Mouse (Mus musculus): ENCODE results near the gene Kptn.

Kptn gene

DNA sequence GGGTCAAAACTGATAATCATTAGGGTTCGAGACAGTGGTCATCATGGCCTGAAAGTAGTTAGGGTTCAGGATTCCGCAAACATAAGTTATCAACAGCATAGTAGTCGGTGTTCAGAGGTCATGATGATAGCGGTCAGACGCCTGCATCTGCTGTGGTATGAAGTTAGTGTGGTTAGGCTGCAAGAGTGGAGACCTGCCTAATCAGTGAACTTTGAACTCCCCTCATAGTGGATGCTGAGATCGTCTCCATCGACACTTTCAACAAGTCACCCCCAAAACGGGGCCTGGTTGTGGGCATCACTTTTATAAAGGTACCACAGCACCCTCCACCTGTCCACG is 536 bp downstream of the Kptn start:
- no peak for DNase-seq (ENCODE audit: low read depth, low spot score)

DNA sequence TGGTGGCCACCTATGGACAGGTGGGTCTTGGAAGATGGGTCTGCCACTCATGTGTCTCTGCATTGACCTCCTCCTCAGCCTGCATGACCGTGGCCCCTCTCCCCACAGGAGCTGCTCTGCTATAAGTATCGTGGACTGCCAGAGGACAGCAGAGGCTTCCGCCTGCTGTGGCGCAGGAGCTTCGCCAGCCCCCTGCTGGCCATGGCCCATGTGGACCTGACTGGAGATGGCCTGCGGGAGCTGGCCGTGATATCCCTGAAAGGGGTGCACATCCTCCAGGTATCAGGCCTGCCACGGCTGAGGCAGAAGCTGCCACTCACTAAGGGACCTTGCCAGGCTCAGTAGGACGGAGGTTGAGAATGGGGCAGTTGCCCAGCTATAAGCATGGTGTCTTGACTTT is 6.1 kb downstream of the Kptn start:
- DNase-seq (ENCODE audit: low read depth, low spot score): no peak

DNA sequence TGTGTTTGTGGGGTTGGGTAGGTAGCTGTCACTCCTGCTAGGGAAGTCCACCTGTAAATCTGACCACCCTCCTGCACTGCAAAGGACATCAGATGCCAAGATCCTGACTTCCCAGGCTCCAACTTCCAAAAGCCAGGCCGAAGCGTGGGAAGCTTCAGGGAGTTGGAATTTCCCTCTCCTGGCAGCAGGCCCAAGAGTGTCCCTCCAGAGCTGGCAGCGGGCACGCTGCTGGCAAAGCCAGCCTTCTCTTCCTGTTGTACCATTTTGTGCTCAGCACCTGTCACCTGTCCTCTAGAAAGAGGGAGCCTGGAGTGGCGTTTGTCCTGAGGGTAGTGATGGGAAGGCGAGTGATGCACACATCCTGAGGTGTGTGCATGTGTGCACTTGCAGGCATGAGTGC is 8.6 kb downstream of the Kptn start:
- no peak for DNase-seq (ENCODE audit: low read depth, low spot score)

DNA sequence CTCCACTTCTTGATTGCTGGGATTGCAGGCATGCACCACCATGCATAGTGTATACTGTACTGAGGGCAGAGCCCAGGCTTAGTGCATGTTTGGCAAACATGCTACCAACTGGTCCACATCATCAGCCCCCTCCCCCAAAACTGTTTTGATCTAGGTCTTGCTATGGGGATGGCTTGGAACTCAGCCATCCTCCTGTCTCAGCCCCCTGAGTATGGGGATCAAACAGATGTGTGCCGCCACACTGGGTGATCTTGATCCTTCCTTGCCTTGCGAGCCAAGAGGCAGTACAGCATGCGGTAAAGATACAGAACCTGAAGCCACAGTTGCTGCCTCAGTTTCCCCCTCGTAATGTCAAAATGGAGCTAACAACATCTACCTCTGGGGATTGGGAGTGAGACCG is 9.2 kb downstream of the Kptn start:
- DNase-seq (ENCODE audit: low read depth, low spot score): no peak

DNA sequence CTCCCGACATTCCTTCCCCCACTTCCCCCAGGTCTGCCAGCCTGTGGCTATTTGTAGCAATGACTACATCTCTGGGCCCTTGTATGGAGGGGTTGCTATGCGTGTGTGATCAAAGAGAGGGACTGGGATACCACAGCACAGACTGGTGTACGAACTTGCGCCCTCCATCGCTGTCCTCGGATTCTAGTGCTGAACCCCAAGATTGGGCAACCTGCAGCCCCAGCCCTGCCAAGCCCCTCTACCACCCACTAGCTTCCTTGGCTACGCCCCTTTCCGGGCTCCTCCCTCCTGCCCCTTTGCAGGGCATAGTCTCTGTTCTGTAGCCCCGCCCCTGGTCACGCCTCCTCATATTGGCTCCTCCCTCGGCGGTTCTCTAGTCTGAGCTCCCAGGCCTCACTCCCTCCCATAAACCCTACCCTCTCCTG is 9.7 kb downstream of the Kptn start, which contains the start of gene Slc8a2:
Slc8a2 (plus strand) TSS at position 406 of the 425 bp plus-strand sequence.
- peak; percentile 80 for DNase-seq (ENCODE audit: low read depth, low spot score)

DNA sequence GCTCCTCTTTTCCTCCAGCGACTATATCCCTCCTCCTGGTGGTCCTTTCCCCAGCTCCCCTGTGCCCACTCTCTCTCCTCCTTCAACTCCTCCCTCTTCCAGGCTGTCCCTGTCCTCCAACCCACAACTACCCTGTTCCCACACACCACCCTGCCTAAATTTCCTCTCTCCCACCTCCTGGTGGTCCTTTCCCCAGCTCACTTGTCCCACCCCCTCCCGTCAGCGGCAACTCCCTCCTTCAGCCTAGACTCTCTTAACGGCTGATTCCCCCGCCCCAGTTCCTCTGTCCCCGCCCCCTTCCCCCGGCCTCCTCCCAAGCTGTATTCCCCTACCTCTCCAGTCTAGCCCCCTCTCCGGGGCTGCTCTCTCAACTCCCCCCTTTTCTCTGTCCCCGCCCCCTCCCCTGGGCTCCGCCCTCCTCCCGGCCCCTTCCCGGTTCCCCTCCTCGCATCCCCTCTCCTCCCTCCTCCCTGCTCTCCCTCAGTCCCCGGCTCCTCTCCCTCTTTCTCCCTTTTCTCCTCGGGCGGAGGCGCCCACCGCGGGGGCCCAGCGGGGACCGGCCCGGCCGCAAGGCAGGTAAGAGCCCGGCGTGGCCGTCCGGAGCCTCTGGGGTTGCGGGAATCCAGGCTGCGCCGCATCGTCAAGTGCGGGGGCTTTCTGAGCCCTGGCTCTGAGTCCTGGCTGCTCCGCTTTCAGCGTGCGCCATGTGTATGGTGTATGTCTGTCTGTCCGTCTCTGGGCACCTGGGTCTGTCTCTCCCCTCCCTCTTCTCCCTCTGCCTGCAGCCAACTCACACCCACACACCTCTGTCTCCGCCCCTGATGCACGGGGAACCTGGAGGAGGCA is 10.4 kb downstream of the Kptn start:
- peak; percentile 87 for DNase-seq (ENCODE audit: low read depth, low spot score)

DNA sequence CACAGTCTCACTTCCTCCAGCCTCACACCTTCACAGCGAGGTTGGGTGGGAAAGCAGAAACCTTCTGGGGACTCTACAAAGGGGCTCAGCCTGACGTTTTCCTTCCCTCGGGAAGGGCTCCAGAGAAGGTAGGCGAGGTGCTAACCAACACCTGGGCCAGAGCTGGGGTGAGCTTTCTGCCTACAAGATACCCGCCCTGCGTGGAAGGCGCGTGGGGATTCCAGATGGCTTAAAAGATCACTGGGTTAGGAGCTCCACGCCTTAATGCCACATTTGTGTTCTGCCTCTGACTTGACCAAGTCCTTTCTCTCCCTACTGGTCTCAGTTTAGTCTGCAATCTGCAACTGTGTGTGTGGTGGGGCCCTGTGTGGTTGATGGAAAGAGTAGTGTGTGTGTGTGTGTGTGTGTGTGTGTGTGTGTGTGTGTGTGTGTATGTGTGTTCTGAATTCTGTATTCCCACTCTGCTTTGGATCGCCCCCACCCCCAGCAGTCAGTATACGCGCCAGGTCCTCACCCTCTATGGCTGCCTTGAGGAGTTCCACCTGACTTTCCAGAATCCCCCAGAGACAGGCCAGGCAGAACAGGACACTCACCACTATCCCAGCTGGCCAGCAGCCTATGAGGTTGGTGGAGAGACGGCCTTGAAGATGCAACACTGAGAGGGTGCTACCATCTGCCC is 11.4 kb downstream of the Kptn start:
- DNase-seq (ENCODE audit: low read depth, low spot score): no peak

DNA sequence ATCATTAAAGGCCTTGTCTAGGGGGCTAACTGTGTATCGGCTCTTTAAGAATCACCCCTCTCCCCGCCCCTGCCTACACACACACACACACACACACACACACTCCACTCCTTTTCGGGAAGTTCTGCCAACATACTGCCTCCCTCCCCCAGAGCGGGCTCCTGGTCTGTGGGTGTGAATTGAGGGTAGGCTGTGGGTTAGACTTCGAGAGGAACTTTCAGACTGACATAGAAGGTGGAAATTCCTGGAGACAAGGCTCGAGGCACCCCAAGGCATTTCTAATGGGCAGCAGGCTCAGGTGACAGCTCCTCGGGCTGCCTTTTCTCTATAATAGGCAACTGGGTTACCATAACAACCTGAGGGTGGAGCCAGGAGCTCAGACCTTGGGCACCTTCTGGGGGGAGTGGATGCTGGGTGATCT is 12.5 kb downstream of the Kptn start:
- no peak for DNase-seq (ENCODE audit: low read depth, low spot score)

DNA sequence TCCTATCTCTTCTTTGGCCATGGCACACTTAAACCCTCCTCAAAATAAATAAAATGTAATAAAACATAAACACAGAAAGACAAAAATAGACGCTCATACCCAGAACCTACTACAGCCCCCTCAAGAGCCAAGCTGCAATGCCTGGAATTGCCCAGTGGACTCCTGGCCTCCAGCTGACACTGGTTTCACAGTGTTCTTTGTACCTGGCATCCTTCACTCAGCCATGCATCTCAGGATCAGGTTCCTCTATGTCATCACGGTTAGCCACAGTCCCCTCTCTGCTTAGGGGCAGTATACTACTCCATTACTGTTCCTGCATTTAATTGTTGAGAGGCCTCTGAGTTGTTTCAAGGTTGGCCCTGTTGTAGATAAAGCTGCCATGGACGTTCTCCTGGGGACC is 13.2 kb downstream of the Kptn start:
- no peak for DNase-seq (ENCODE audit: low read depth, low spot score)

DNA sequence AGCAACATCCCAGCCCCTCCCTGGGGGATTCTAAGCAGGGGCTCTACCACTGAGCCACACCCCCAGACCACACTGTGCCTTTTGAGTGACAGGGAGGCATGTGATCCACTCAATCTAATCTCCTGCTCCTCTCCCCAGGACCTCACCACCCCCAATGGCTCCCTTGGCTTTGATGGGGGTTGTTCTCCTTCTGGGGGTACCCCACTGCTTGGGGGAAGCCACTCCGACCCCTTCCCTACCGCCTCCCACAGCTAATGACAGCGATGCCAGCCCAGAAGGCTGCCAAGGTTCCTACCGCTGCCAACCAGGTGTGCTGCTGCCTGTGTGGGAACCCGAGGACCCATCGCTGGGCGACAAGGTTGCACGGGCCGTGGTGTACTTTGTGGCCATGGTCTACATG is 14.0 kb downstream of the Kptn start:
- DNase-seq (ENCODE audit: low read depth, low spot score): no peak

DNA sequence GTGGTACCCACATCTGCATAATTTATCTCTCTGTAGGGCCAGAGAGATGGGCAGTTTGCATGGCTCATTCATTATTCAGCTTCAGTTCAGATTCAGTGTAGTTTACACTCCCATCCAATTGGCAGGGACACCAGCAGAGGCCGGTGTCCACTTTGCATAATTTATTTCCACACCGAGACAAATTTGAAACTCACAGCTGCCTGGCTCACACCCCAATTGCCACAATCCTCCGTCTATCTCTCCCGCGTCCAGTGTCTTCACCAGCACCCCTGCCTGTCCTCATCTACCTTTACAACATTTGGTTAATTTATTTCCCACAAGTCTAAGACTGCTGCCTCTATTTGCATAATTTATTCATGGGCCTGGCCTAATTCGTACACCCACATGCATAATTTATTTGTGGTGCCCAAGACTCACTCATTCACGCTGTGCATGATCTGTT is 15.3 kb downstream of the Kptn start:
- DNase-seq (ENCODE audit: low read depth, low spot score): no peak

DNA sequence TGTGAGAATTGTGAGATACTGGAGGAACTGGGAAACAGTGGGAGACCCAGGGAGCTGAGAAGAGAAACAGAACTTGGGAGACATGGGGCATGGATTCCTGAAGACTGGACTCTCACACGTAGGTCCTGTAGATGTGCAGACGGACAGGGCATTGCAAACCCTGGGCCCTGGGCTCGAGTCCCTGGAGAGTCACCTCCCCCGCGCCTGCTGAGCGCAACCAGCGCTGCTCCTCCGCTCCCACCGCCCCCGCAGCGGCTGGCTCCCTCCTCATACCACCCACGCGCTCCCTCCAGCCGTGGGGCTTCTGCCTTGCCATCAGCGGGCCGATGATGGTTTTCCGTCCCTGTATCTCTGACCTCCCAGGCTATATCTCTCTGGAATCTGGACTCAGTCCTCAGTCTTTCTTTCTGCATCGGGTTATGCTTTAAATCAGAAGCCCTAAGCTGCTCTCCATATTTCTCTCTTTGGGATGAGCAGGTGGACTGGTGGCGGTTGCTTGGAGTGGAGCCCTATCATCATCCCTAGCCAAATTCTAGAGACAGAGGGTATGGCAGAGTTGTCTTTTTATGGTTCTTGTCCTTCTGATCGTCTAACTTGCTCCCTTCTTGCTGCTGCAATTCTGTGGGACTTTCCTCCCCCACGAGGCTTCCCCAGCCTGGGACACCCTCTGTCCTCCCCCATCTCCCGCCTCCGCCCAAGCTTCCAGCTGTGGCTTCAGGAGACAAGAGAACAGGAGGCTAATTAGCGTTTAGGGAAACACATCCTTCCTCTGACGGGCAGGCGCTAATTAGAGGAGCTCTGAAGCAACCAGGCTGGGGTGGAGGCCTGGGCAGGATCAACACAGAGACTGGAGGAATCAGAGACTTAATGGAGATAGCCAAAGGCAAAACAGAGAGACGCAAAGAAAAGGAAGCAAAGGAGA is 27.1 kb downstream of the Kptn start:
- no peak for DNase-seq (ENCODE audit: low read depth, low spot score)

DNA sequence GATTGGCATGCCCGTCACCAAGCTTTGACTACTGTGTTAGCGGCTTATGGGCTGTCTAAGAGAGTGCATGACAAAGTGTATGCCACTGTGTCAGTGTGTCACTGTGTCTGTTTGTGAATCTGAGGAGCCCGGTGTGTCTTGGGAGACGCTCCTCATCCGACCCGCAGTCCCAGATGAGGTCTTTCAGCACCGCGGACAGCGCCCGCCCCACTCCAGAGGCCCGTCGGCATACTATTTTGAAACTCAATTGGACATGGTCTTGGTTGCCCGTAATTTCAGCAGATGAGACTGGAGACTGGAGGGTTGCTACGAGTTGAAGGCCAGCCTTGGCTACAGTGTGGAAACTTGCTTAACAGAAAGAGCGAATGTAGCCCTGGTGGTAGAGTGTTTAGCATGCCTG is 27.9 kb downstream of the Kptn start:
- DNase-seq (ENCODE audit: low read depth, low spot score): no peak

DNA sequence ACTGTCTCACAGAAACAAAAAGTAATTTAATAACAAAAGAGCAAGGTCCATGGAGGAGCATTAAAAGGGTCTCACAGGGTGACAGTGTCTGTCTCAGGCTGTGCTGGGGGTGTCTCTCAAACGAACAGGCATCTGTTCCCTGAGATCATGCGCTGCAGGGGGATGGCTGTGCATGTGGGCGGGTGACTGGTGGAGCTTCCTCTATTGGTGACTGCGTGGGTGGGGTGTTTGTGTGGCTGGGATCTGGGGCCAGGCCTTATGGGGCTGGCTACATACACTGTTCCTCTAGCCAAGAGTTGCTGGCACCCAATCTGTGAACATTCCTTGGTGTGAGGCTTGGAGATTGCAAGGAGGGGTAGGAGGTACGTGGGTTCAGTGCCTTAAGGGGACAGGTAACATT is 29.5 kb downstream of the Kptn start:
- DNase-seq (ENCODE audit: low read depth, low spot score): no peak

DNA sequence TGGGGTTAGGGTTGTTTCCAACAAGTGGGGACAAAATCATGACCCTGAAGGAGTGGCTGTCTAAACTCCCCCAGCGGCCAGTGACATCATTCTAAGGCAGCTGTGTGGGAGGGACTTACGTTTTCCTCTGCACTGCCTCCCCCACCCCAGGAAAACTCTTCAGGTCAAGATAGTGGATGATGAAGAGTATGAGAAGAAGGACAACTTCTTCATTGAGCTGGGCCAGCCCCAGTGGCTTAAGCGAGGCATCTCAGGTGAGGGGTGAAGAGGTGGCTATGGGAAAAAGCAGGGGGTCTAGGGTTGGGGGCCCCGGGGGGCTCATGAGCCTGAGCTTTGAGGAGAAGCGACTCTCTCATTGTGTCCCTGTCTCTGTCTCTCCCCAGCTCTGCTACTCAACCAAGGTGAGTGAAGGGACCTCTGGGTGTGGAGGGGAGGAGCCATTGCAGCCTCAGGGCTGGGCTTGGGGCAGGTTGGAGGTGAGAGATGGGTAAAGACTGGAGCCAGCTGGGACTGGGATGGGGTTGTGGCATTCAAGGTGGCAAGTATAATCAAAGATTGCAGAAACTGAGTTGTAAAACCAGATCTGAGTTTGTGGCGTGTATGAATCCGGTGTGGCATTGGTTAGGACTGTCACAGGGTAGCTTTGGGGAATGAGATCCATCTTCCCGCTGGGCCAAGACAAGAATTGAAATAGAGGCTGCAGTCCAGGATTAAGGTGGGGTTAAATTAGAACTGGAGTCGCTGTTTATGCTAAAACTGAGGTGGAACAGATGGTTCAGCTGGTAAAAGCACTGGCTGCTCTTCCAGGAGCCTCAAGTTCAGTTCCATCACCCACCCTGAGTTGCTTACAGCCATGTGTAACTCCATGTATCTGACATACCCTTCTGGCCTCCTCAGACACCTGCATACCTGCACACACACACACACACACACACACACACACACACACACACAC is 30.8 kb downstream of the Kptn start:
- no peak for DNase-seq (ENCODE audit: low read depth, low spot score)

DNA sequence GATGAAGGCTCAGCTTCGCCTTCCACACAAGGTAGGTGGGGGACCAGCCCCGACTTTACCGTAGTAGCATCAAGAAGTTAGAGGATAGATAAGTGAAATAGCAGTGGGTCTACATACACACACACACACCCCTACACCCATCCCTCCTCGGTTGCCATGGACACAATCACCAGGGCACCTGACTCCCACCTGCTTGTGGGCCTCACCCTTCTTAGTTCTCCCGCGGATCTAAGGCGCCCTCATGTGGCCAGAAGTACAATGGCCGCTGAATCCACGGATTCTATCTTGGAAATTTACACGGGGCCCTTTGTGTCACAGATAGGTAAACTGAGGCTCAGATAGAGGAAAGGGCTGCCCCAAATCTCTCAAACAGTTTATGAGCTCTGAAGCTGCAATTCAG is 33.8 kb downstream of the Kptn start:
- no peak for DNase-seq (ENCODE audit: low read depth, low spot score)

DNA sequence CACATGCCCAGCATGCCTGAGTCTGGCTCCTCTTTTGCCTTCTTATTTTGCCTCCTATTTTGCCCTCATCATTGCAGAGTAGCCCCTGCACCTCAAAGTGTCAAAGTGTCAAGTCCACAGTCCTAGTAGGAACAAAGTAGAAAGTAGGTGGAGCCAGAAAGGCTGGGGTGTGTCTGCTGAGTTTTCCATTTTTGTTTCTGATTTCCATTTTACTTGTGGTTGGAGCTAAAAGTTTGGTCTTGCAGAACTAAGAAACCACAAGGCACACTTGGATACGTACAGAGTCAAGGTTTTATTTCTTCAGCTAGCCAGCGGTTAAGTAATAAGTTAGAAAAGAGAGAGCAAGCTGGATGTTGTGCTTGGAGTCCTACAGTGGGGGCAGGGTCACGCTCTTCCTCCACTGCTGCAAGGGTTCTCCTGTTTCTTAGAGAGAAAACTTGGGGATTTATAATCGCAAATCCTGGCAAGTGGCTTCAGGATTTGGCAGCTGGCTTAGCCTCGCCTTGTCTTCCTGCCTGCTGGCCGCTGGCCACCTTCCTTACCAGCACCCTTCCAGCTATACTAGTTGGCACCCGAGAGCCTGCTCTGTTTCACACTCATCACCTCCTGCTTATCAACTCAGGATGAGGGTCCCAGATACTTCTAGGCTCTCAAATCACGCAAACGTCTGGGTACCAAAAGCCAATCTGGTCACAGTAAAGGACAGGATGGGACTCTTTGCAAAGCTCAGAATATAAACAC is 35.6 kb downstream of the Kptn start:
- DNase-seq (ENCODE audit: low read depth, low spot score): no peak

DNA sequence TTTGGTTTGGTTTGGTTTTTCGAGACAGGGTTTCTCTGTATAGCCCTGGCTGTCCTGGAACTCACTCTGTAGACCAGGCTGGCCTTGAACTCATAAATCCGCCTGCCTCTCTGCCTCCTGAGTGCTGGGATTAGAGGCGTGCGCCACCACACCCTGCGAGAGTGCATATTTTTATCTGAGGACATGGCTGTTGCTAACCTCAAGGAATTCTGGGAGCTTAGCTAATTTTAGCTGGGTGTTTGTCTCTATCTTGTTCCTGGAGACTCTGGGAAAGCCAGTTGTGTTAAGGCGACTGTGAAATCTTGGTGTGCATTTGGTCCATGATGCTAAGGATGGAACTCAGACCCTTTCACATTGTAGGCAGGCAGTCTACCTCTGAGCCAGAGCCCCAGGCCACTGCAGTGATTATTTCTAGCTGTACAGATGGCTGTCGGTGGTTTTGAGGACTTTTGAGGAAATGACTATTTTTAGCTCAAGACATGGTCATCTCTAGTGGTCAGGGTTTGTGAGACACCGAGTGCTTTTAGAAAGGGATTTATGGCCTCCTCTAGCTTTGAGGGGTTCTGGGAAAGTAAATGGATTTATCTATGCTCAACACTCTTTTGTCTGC is 36.5 kb downstream of the Kptn start:
- DNase-seq (ENCODE audit: low read depth, low spot score): no peak

DNA sequence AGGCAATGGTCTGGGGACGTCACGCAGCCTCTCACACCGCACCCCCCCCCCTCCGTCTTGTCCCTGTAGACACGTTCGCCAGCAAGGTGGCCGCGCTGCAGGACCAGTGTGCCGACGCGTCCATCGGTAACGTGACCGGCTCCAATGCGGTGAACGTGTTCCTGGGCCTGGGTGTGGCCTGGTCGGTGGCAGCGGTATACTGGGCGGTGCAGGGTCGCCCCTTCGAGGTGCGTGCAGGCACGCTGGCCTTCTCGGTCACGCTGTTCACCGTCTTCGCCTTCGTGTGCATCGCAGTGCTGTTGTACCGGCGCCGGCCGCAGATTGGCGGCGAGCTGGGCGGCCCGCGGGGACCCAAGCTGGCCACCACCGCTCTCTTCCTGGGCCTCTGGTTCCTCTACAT is 39.0 kb downstream of the Kptn start:
- DNase-seq (ENCODE audit: low read depth, low spot score): no peak

DNA sequence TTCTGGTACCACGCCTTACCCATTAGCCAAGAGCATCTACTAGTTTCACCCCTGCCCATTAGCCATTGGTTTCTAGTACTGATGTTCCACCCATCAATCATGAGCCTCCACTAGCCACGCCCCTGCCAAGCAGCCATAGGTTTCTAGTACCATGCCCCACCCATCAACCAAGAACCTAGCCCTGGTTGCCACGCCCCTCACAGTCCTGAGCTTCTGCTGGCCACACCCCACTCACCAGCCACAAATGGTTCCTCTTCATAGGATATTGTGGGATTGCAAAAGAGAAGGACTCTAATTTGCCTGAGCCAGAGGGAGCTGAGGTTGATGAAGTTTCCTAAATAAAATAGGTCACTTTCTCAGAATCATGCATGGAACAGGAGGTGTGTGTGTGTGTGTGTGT is 41.0 kb downstream of the Kptn start:
- DNase-seq (ENCODE audit: low read depth, low spot score): no peak
